In genomic region chr4:87096186-87096585, GRCm38 (mm10) we compare ENCODE assay signal across 12 mouse cellular contexts.
DNase-seq lines count a peak whose midpoint lies in the region; ATAC-seq and TF ChIP-seq lines count a peak whose summit lies in the region.
"Had no signal": no experiment of that assay in that cellular context is flagged by ENCODE, and none has a peak within 500 bp of the region (broad histone marks: within the 10 kb centered on the region; RNA-seq: fewer than 3 reads in every experiment).

No protein-coding gene starts in this region.

- H3K4me1 ChIP-seq in forebrain, postnatal 0 days (ENCODE audit: insufficient read depth): no peaks in the 10 kb centered on the region
- H3K4me1 ChIP-seq in forebrain, embryonic 13.5 days: no peaks in the 10 kb centered on the region

- WGBS in forebrain, postnatal 0 days: 52% methylated on average over 5 of the region's 5 CpGs
- WGBS in forebrain, embryonic 13.5 days: 79% methylated on average over 5 of the region's 5 CpGs

- no peak for TF ChIP-seq CTCF in forebrain, postnatal 0 days (IDR thresholded peaks at IDR 0.05; ENCODE audit: low read depth)

- no peak overlapping the region for H3K27ac ChIP-seq in forebrain, postnatal 0 days (ENCODE audit: low read depth, low read length)
- H3K27ac ChIP-seq in forebrain, embryonic 13.5 days: no peak overlapping the region
- H3K27ac ChIP-seq: kidney, postnatal 0 days had no signal

- H3K9me3 ChIP-seq in forebrain, postnatal 0 days (ENCODE audit: low read length): no peaks in the 10 kb centered on the region
- no peaks in the 10 kb centered on the region for H3K9me3 ChIP-seq in forebrain, embryonic 13.5 days (replicated peaks)

- no peak overlapping the region for H3K9ac ChIP-seq in forebrain, postnatal 0 days
- no peak overlapping the region for H3K9ac ChIP-seq in forebrain, embryonic 13.5 days

- peak; percentile 58 for DNase-seq in forebrain, postnatal 0 days
- peak; percentile 37 for DNase-seq in MN1 (ENCODE audit: low spot score)
- peak; percentile 98 for DNase-seq in fibroblast of lung, adult 2 months (ENCODE audit: low read depth)
- peak; percentile 55 to 73 for DNase-seq in layer of hippocampus, adult 18-20 months (ENCODE audit: low spot score in 2 of 2)
- DNase-seq in kidney, adult 8-10 months: no peak
- no peak for DNase-seq in lung, postnatal 10 days
- DNase-seq: lung, adult 2 months had no signal

- ATAC-seq in forebrain, postnatal 0 days: peak; percentile 77
- no peak; the same call in 1 of the 2 replicates for ATAC-seq in forebrain, embryonic 13.5 days
- no peak for ATAC-seq in granulocyte monocyte progenitor cell, adult 5-6 weeks (replicated peaks; ENCODE audit: poor library complexity, severe bottlenecking)
- ATAC-seq: activated CD4-positive, CD25-positive, alpha-beta regulatory T cell, adult 4 months had no signal

- H3K4me3 ChIP-seq in forebrain, postnatal 0 days (ENCODE audit: low read depth, low read length): no peak overlapping the region
- no peak overlapping the region for H3K4me3 ChIP-seq in forebrain, embryonic 13.5 days
- H3K4me3 ChIP-seq: myocyte had no signal

- H3K36me3 ChIP-seq in forebrain, postnatal 0 days (ENCODE audit: insufficient read depth): no peaks in the 10 kb centered on the region
- H3K36me3 ChIP-seq in forebrain, embryonic 13.5 days (ENCODE audit: poor library complexity, severe bottlenecking): no peaks in the 10 kb centered on the region

- H3K4me2 ChIP-seq in forebrain, postnatal 0 days (ENCODE audit: low read depth): no peak overlapping the region
- no peak overlapping the region for H3K4me2 ChIP-seq in forebrain, embryonic 13.5 days

- H3K27me3 ChIP-seq in forebrain, postnatal 0 days (ENCODE audit: insufficient read depth, low read length): no peaks in the 10 kb centered on the region
- H3K27me3 ChIP-seq in forebrain, embryonic 13.5 days: no peaks in the 10 kb centered on the region

Comparison
In these comparisons a context has a peak if more than half of its experiments do, and no peak if none do; other contexts are left out.
1. DNase-seq: peak in forebrain, postnatal 0 days (single experiment), MN1 (single experiment), fibroblast of lung, adult 2 months (single experiment) and layer of hippocampus, adult 18-20 months (2 of 2); none in kidney, adult 8-10 months (0 of 2) and lung, postnatal 10 days (single experiment).